Mouse (Mus musculus) neutrophil, adult 5-6 weeks (primary cell): ENCODE measurements around the gene Bptf. TPM values are rescaled to one million over a fixed set of nuclear protein-coding genes. Genes with fewer than 3 reads are reported as not detected.
A peak's percentile ranks its signal among the peaks of the same experiment; 100 is the strongest.
"Not testable (repeated sequence)": the region's sequence is repeated elsewhere in the genome, so short reads cannot be mapped to it uniquely, and the experiment has no call there.

Source experiments
- ATAC-seq: fragments of 151-379, 151-347 bp; 2 replicates; pipeline ENCODE4 v1.8.0; 2017; ENCODE audit warnings: mild to moderate bottlenecking, moderate TSS enrichment; ENCODE audit not compliant: insufficient number of reproducible peaks, poor library complexity, low FRiP score, severe bottlenecking; ENCODE audit errors: extremely low read depth
- total RNA-seq: library from RNA; stranded (forward); fragments of 200-1000 nt; gene quantifications from 2 replicates; pipeline ENCODE4 v1.2.3, GENCODE M21; 2017

Gene Bptf
- total RNA-seq = 143 and 150 TPM in 2 replicates

- peak; percentile 84 for ATAC-seq
Measured at GRCm38 (mm10) chr11:107131749-107132421, at the start of gene Bptf. Gene Bptf (minus strand): TSS chr11:107132127.

- no peak for ATAC-seq
Measured at GRCm38 (mm10) chr11:107161215-107161614, 29.3 kb upstream of the Bptf start.

GRCm38 (mm10) chr11:107159034-107159433, 27.1 kb upstream of the Bptf start:
- ATAC-seq = peak; percentile 58; the same call in 1 of the 2 replicates

GRCm38 (mm10) chr11:107156977-107157642, 25.2 kb upstream of the Bptf start:
- no peak for ATAC-seq

GRCm38 (mm10) chr11:107155292-107155691, 23.4 kb upstream of the Bptf start:
- ATAC-seq = no peak

- no peak for ATAC-seq
Measured at GRCm38 (mm10) chr11:107154431-107154830, 22.5 kb upstream of the Bptf start.

GRCm38 (mm10) chr11:107153645-107154044, 21.7 kb upstream of the Bptf start:
- no peak for ATAC-seq

- ATAC-seq = peak; percentile 53; the same call in 1 of the 2 replicates
Measured at GRCm38 (mm10) chr11:107151809-107152208, 19.9 kb upstream of the Bptf start.

- ATAC-seq = not testable (repeated sequence)
Measured at GRCm38 (mm10) chr11:107143956-107144355, 12.0 kb upstream of the Bptf start.

GRCm38 (mm10) chr11:107142382-107142781, 10.5 kb upstream of the Bptf start:
- no peak for ATAC-seq

GRCm38 (mm10) chr11:107140756-107141155, 8.8 kb upstream of the Bptf start:
- peak; percentile 83 for ATAC-seq

- ATAC-seq = 0 out of 2 replicates have a peak, but pooled peaks have one; percentile 20
Measured at GRCm38 (mm10) chr11:107138633-107139032, 6.7 kb upstream of the Bptf start.

GRCm38 (mm10) chr11:107137593-107137992, 5.7 kb upstream of the Bptf start:
- no peak for ATAC-seq

GRCm38 (mm10) chr11:107136458-107136857, 4.5 kb upstream of the Bptf start:
- ATAC-seq = not testable (repeated sequence)

GRCm38 (mm10) chr11:107135741-107136140, 3.8 kb upstream of the Bptf start:
- no peak for ATAC-seq

GRCm38 (mm10) chr11:107132426-107132825, 499 bp upstream of the Bptf start:
- ATAC-seq = no peak

GRCm38 (mm10) chr11:107130879-107131748, 813 bp downstream of the Bptf start:
- peak; percentile 40; the same call in 1 of the 2 replicates for ATAC-seq

- no peak for ATAC-seq
Measured at GRCm38 (mm10) chr11:107130221-107130788, 1.6 kb downstream of the Bptf start.

GRCm38 (mm10) chr11:107129641-107130040, 2.3 kb downstream of the Bptf start:
- no peak for ATAC-seq
